Mouse (Mus musculus): Measurements from ENCODE around the gene Gm20388. TPM values are rescaled to one million over a fixed set of nuclear protein-coding genes. Genes with fewer than 3 reads are reported as not detected.
"Not testable (repeated sequence)": the region's sequence is repeated elsewhere in the genome, so short reads cannot be mapped to it uniquely, and the experiment has no call there.

The Gm20388 gene
- polyA plus RNA-seq, 1 experiment, result 59.3 TPM

- TF ChIP-seq POLR2A (IDR thresholded peaks at IDR 0.05; ENCODE audit: borderline replicate concordance, extremely low read depth, insufficient read depth, insufficient read length, poor library complexity, severe bottlenecking), result no peak
- no peak for TF ChIP-seq CTCF (IDR thresholded peaks at IDR 0.05; ENCODE audit: borderline replicate concordance, extremely low read depth, insufficient read depth, insufficient read length)
- no peak for DNase-seq (ENCODE audit: low read depth)
Measured at GRCm38 (mm10) chr8:121418081-121418480, 1507.4 kb downstream of the Gm20388 start.

GRCm38 (mm10) chr8:121419551-121419950 is 1508.9 kb downstream of the Gm20388 start:
- TF ChIP-seq CTCF (IDR thresholded peaks at IDR 0.05; ENCODE audit: borderline replicate concordance, extremely low read depth, insufficient read depth, insufficient read length), result no peak
- no peak for TF ChIP-seq POLR2A (IDR thresholded peaks at IDR 0.05; ENCODE audit: borderline replicate concordance, extremely low read depth, insufficient read depth, insufficient read length, poor library complexity, severe bottlenecking)
- no peak for DNase-seq (ENCODE audit: low read depth)

GRCm38 (mm10) chr8:121421009-121421408 is 1510.4 kb downstream of the Gm20388 start:
- DNase-seq (ENCODE audit: low read depth), result no peak
- TF ChIP-seq CTCF (IDR thresholded peaks at IDR 0.05; ENCODE audit: borderline replicate concordance, extremely low read depth, insufficient read depth, insufficient read length) (no peak), POLR2A (IDR thresholded peaks at IDR 0.05; ENCODE audit: borderline replicate concordance, extremely low read depth, insufficient read depth, insufficient read length, poor library complexity, severe bottlenecking) (no peak)

GRCm38 (mm10) chr8:121424080-121424479 is 1513.4 kb downstream of the Gm20388 start:
- TF ChIP-seq CTCF (IDR thresholded peaks at IDR 0.05; ENCODE audit: borderline replicate concordance, extremely low read depth, insufficient read depth, insufficient read length) (no peak), POLR2A (IDR thresholded peaks at IDR 0.05; ENCODE audit: borderline replicate concordance, extremely low read depth, insufficient read depth, insufficient read length, poor library complexity, severe bottlenecking) (no peak)
- no peak for DNase-seq (ENCODE audit: low read depth)

- DNase-seq (ENCODE audit: low read depth), result no peak
Measured at GRCm38 (mm10) chr8:121424600-121424999, 1514.0 kb downstream of the Gm20388 start.

GRCm38 (mm10) chr8:121431499-121431898 is 1520.9 kb downstream of the Gm20388 start:
- TF ChIP-seq CTCF (IDR thresholded peaks at IDR 0.05; ENCODE audit: borderline replicate concordance, extremely low read depth, insufficient read depth, insufficient read length) (no peak), POLR2A (IDR thresholded peaks at IDR 0.05; ENCODE audit: borderline replicate concordance, extremely low read depth, insufficient read depth, insufficient read length, poor library complexity, severe bottlenecking) (no peak)
- peak; percentile 9 for DNase-seq (ENCODE audit: low read depth)

More at GRCm38 (mm10) chr8:121424600-121424999, 1514.0 kb downstream of the Gm20388 start:
- TF ChIP-seq CTCF (IDR thresholded peaks at IDR 0.05; ENCODE audit: borderline replicate concordance, extremely low read depth, insufficient read depth, insufficient read length) (peak; percentile 51), POLR2A (IDR thresholded peaks at IDR 0.05; ENCODE audit: borderline replicate concordance, extremely low read depth, insufficient read depth, insufficient read length, poor library complexity, severe bottlenecking) (no peak)

- TF ChIP-seq POLR2A (IDR thresholded peaks at IDR 0.05; ENCODE audit: borderline replicate concordance, extremely low read depth, insufficient read depth, insufficient read length, poor library complexity, severe bottlenecking), result no peak
- no peak for TF ChIP-seq CTCF (IDR thresholded peaks at IDR 0.05; ENCODE audit: borderline replicate concordance, extremely low read depth, insufficient read depth, insufficient read length)
- DNase-seq (ENCODE audit: low read depth), result peak; percentile 40
Measured at GRCm38 (mm10) chr8:121433466-121433865, 1522.8 kb downstream of the Gm20388 start.

- DNase-seq (ENCODE audit: low read depth), result peak; percentile 61
- TF ChIP-seq POLR2A (IDR thresholded peaks at IDR 0.05; ENCODE audit: borderline replicate concordance, extremely low read depth, insufficient read depth, insufficient read length, poor library complexity, severe bottlenecking) (no peak), CTCF (IDR thresholded peaks at IDR 0.05; ENCODE audit: borderline replicate concordance, extremely low read depth, insufficient read depth, insufficient read length) (no peak)
Measured at GRCm38 (mm10) chr8:121436656-121437055, 1526.0 kb downstream of the Gm20388 start.

- no peak for DNase-seq (ENCODE audit: low read depth)
- TF ChIP-seq CTCF (IDR thresholded peaks at IDR 0.05; ENCODE audit: borderline replicate concordance, extremely low read depth, insufficient read depth, insufficient read length), result no peak
- TF ChIP-seq POLR2A (IDR thresholded peaks at IDR 0.05; ENCODE audit: borderline replicate concordance, extremely low read depth, insufficient read depth, insufficient read length, poor library complexity, severe bottlenecking), result no peak
Measured at GRCm38 (mm10) chr8:121437506-121437905, 1526.9 kb downstream of the Gm20388 start.

GRCm38 (mm10) chr8:121438111-121438510 is 1527.5 kb downstream of the Gm20388 start:
- DNase-seq (ENCODE audit: low read depth), result peak; percentile 49
- TF ChIP-seq POLR2A (IDR thresholded peaks at IDR 0.05; ENCODE audit: borderline replicate concordance, extremely low read depth, insufficient read depth, insufficient read length, poor library complexity, severe bottlenecking), result no peak
- TF ChIP-seq CTCF (IDR thresholded peaks at IDR 0.05; ENCODE audit: borderline replicate concordance, extremely low read depth, insufficient read depth, insufficient read length), result no peak

GRCm38 (mm10) chr8:121439351-121439750 is 1528.7 kb downstream of the Gm20388 start:
- no peak for DNase-seq (ENCODE audit: low read depth)
- TF ChIP-seq CTCF (IDR thresholded peaks at IDR 0.05; ENCODE audit: borderline replicate concordance, extremely low read depth, insufficient read depth, insufficient read length), result no peak
- no peak for TF ChIP-seq POLR2A (IDR thresholded peaks at IDR 0.05; ENCODE audit: borderline replicate concordance, extremely low read depth, insufficient read depth, insufficient read length, poor library complexity, severe bottlenecking)

- TF ChIP-seq CTCF (IDR thresholded peaks at IDR 0.05; ENCODE audit: borderline replicate concordance, extremely low read depth, insufficient read depth, insufficient read length) (no peak), POLR2A (IDR thresholded peaks at IDR 0.05; ENCODE audit: borderline replicate concordance, extremely low read depth, insufficient read depth, insufficient read length, poor library complexity, severe bottlenecking) (no peak)
- no peak for DNase-seq (ENCODE audit: low read depth)
Measured at GRCm38 (mm10) chr8:121443361-121443760, 1532.7 kb downstream of the Gm20388 start.

- DNase-seq (ENCODE audit: low read depth), result not testable (repeated sequence)
Measured at GRCm38 (mm10) chr8:121444521-121444920, 1533.9 kb downstream of the Gm20388 start.

Measured in brain, embryonic 14.5 days (tissue).